Comparison of ENCODE assay signal across 11 mouse cellular contexts in the genomic region with DNA sequence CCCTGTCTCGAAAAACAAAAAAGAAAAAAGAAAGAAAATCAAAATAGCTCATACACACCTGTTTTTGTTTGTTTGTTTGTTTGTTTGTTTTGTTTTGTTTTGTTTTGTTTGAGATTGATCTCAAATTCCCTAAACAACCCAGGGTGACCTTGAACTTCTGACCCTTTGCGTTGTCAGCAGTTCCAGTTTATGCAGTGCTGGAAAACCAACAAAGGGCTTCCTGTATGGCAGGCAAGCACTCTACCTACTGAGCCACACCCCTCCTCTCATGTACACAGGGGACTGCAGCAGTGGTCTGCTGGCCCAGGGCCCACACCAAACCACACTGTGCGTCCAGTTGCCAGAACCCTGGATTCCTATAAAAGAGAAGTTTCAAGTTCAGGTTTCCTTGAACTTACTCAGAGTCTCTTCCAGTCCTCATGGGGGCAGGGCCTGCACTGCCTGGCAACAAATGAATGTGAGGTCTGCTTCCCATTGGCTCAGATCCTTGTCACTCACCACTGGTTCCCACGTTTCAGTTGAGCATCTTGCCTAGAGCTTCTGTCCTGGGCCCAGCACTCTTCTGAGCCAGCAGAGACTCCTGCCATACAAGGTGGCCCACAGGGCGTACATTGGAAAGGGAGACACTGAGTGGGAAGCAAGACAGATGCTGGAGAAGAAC. TPM values are rescaled to one million over a fixed set of nuclear protein-coding genes. Genes with fewer than 3 reads are reported as not detected.
DNase-seq lines count a peak whose midpoint lies in the region; ATAC-seq and TF ChIP-seq lines count a peak whose summit lies in the region.
"Had no signal": no experiment of that assay in that cellular context is flagged by ENCODE, and none has a peak within 500 bp of the region (broad histone marks: within the 10 kb centered on the region; RNA-seq: fewer than 3 reads in every experiment).

No protein-coding gene starts in this region.

- no peak overlapping the region for H3K4me2 ChIP-seq in lung, embryonic 14.5 days
- H3K4me2 ChIP-seq: intestine, embryonic 15.5 days had no signal

- no peak for TF ChIP-seq CTCF in lung, embryonic 14.5 days (IDR thresholded peaks at IDR 0.05; ENCODE audit: low read depth)

- no peak overlapping the region for H3K9ac ChIP-seq in lung, embryonic 14.5 days
- H3K9ac ChIP-seq: intestine, embryonic 15.5 days had no signal

- H3K36me3 ChIP-seq in lung, embryonic 14.5 days (ENCODE audit: insufficient read depth): no peaks in the 10 kb centered on the region
- no peaks in the 10 kb centered on the region for H3K36me3 ChIP-seq in forebrain, embryonic 10.5 days (replicated peaks)
- H3K36me3 ChIP-seq: intestine, embryonic 15.5 days had no signal

- 54% methylated on average over 5 of the region's 5 CpGs for WGBS in lung, embryonic 14.5 days
- WGBS in forebrain, embryonic 10.5 days: 66% methylated on average over 5 of the region's 5 CpGs

- peaks cover 3% of the 10 kb centered on the region; the same call in 1 of the 2 replicates for H3K4me1 ChIP-seq in lung, embryonic 14.5 days (ENCODE audit: insufficient read depth)
- H3K4me1 ChIP-seq in forebrain, embryonic 10.5 days: peaks cover 41% of the 10 kb centered on the region

- peak; percentile 64 for DNase-seq in cerebellum, postnatal 10 days
- DNase-seq in cerebellum, postnatal 14 days: no peak
- peak; percentile 72 for DNase-seq in lung, embryonic 14.5 days
- DNase-seq in lung, adult 18-20 months: no peak
- peak; percentile 96 for DNase-seq in ZHBTc4 (ENCODE audit: low read depth, low spot score)
- DNase-seq in induced T-regulatory cell, adult 2 months (ENCODE audit: low read depth): peak; percentile 35
- DNase-seq in ovary, adult 18-20 months (ENCODE audit: low spot score): no peak
- DNase-seq in forebrain, embryonic 10.5 days (ENCODE audit: extremely low spot score, low spot score): no peak

- no peak for ATAC-seq in lung, embryonic 14.5 days (ENCODE audit: insufficient read depth)
- ATAC-seq: intestine, embryonic 15.5 days had no signal

- H3K9me3 ChIP-seq in lung, embryonic 14.5 days (ENCODE audit: low read depth, low read length): no peaks in the 10 kb centered on the region
- H3K9me3 ChIP-seq in forebrain, embryonic 10.5 days: peaks cover 7% of the 10 kb centered on the region
- H3K9me3 ChIP-seq: intestine, embryonic 15.5 days had no signal

- no peaks in the 10 kb centered on the region for H3K27me3 ChIP-seq in lung, embryonic 14.5 days (ENCODE audit: insufficient read depth, low read length)
- H3K27me3 ChIP-seq in forebrain, embryonic 10.5 days (ENCODE audit: poor library complexity, severe bottlenecking): peaks cover 67% of the 10 kb centered on the region

- no peak overlapping the region for H3K27ac ChIP-seq in lung, embryonic 14.5 days (ENCODE audit: low read depth)
- no peak overlapping the region for H3K27ac ChIP-seq in forebrain, embryonic 10.5 days
- H3K27ac ChIP-seq: intestine, embryonic 15.5 days; macrophage had no signal

- H3K4me3 ChIP-seq in lung, embryonic 14.5 days (ENCODE audit: low read depth, low read length): no peak overlapping the region
- no peak overlapping the region for H3K4me3 ChIP-seq in forebrain, embryonic 10.5 days
- H3K4me3 ChIP-seq: erythroblast, embryonic 14.5 days; intestine, embryonic 15.5 days had no signal

RNA-seq across cellular contexts. Expression of a gene that starts 24.7 kb away (rescaled TPM):
- polyA plus RNA-seq in lung, embryonic 14.5 days (2014; fragmentation: Nextera tagmentation; extraction: Ambion mirVana): 0.88 and 1.1 TPM in 2 replicates
- 0.31 TPM in 1 of 2 replicates, not detected in the other for polyA plus RNA-seq in forebrain, embryonic 10.5 days (2016; fragmentation: Nextera tagmentation; extraction: Ambion mirVana)
- polyA plus RNA-seq: erythroblast, embryonic 14.5 days; macrophage had no signal

RNA-seq across cellular contexts. Expression of a gene that starts 48.8 kb away (rescaled TPM):
- 0.39 and 0.60 TPM in 2 replicates for polyA plus RNA-seq in lung, embryonic 14.5 days (2014; fragmentation: Nextera tagmentation; extraction: Ambion mirVana)
- polyA plus RNA-seq in forebrain, embryonic 10.5 days (2016; fragmentation: Nextera tagmentation; extraction: Ambion mirVana): 4.3 TPM in 2 replicates

Comparison
In these comparisons a context has a peak if more than half of its experiments do, and no peak if none do; other contexts are left out.
1. DNase-seq: peak in cerebellum, postnatal 10 days (2 of 2), lung, embryonic 14.5 days (single experiment), ZHBTc4 (single experiment) and induced T-regulatory cell, adult 2 months (single experiment); none in cerebellum, postnatal 14 days (0 of 2), lung, adult 18-20 months (0 of 2), ovary, adult 18-20 months (single experiment) and forebrain, embryonic 10.5 days (single experiment).